Mouse (Mus musculus) lung, embryonic 15.5 days (tissue): ENCODE measurements around the gene Ift172. TPM values are rescaled to one million over a fixed set of nuclear protein-coding genes. Genes with fewer than 3 reads are reported as not detected.

ENCODE experiments used
- ATAC-seq: fragments of 200-750 bp; cut with Nextera tagmentation; 2 replicates; pipeline ENCODE4 v1.8.0; 2017; ENCODE audit warnings: moderate number of reproducible peaks, borderline replicate concordance; ENCODE audit not compliant: low FRiP score, low TSS enrichment; ENCODE audit errors: extremely low read depth
- H3K27ac ChIP-seq: fragments of 300-500 bp; sonication (generic); 2 replicates; pipeline ENCODE4 v1.5.1; 2015; ENCODE audit warnings: moderate library complexity, mild to moderate bottlenecking, inconsistent platforms
- H3K27me3 ChIP-seq: fragments of 300-500 bp; sonication (generic); 2 replicates; pipeline ENCODE4 v1.6.1; 2015; ENCODE audit warnings: inconsistent platforms
- H3K36me3 ChIP-seq: fragments of 300-500 bp; sonication (generic); 2 replicates; pipeline ENCODE4 v1.6.1; 2015; ENCODE audit warnings: inconsistent platforms
- H3K4me1 ChIP-seq: fragments of 300-500 bp; sonication (generic); 2 replicates; pipeline ENCODE4 v1.6.1; 2015; ENCODE audit warnings: inconsistent platforms
- H3K4me2 ChIP-seq: fragments of 300-500 bp; sonication (generic); 2 replicates; pipeline ENCODE4 v1.6.1; 2015; ENCODE audit warnings: inconsistent platforms, mild to moderate bottlenecking, moderate library complexity
- H3K4me3 ChIP-seq: fragments of 300-500 bp; sonication (generic); 2 replicates; pipeline ENCODE4 v1.5.1; 2015; ENCODE audit warnings: mild to moderate bottlenecking, inconsistent platforms
- H3K9ac ChIP-seq: fragments of 300-500 bp; sonication (generic); 2 replicates; pipeline ENCODE4 v1.6.1; 2015; ENCODE audit warnings: inconsistent platforms
- H3K9me3 ChIP-seq: fragments of 300-500 bp; sonication (generic); 2 replicates; pipeline ENCODE4 v1.6.1; 2016; ENCODE audit warnings: inconsistent platforms
- WGBS: fragments of 180-500 bp; shearing (Covaris S2); methylation state at CpG from one replicate; pipeline ENCODE4 v1.1.7; 2015; 5-methylcytosine and 5-hydroxymethylcytosine counted together
- polyA plus RNA-seq: library from polyadenylated mRNA; unstranded; fragments of >200 nt; fragmentation: Nextera tagmentation; extraction: Ambion mirVana; gene quantifications from 2 replicates; pipeline ENCODE4 v1.2.1, GENCODE M21; 2015

Ift172 gene
- polyA plus RNA-seq, 1 experiment from 2014 or later = 33.8 TPM

DNA sequence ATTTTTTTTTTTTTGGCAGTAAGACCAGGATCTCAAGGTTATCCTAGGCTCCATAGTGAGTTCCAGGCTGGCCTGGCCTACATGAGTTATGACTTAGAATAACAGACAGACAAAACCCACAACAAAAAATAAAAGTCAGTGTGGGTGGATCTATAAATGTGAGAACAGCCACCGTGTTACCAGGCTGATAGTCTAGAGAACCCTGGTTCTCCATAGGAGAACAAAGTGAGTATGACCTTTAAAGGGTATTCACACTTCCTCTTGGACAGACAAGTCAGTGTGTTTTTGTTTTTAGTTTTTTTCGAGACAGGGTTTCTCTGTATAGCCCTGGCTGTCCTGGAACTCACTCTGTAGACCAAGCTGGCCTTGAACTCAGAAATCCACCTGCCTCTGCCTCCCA is 34.9 kb downstream of the Ift172 start:
- peaks cover 8% of the 10 kb centered on the region; the same call in 1 of the 2 replicates for H3K4me1 ChIP-seq
- H3K4me3 ChIP-seq = no peak overlapping the region
- WGBS = 88% methylated on average over 2 of the region's 2 CpGs
- peaks cover 62% of the 10 kb centered on the region for H3K36me3 ChIP-seq
- no peak overlapping the region for H3K9ac ChIP-seq
- no peaks in the 10 kb centered on the region for H3K27me3 ChIP-seq
- no peak overlapping the region for H3K27ac ChIP-seq
- no peak overlapping the region for H3K4me2 ChIP-seq
- ATAC-seq = no peak
- no peaks in the 10 kb centered on the region for H3K9me3 ChIP-seq

DNA sequence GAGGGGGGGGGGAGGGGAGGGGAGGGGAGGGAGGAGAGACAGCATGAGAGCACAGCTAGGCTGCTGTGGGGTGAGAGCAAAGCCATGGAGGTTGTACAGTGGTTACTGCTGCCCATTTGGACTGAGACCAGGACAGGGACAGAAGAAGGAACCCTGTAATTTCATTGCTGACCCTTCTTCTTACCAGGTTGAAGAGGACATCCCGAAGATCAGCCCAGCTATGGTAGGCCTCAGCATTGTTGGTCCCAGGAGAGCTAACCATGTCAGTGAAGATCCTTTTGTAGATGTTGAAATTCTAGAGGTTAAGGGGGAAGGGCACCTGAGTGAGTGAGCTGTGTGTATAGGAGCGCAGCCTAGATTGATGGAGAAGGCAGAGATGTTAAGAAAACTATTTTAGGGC is 35.5 kb downstream of the Ift172 start:
- no peak for ATAC-seq
- H3K27ac ChIP-seq = no peak overlapping the region
- H3K36me3 ChIP-seq = peaks cover 62% of the 10 kb centered on the region

DNA sequence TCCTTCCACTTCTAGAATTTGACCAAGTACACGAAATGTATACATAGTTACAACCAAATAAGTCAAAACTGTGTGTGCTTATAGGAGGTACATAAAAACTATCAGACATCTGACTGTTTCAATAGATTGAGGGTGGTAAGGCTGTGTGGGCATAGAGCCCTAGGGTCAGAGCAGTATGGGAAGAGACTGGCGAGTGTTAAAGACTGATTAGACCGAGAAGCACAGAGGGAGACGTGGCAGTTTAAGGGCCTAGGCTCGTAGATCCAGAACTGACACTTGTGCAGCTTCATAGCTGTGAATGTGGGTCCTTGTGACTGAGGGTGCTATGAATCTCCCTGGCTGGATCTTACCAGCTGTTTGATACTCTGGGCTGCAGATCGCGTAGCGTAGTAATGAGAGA is 36.0 kb downstream of the Ift172 start:
- Histone ChIP-seq H3K9ac (no peak overlapping the region), H3K27ac (peak overlapping the region; percentile 39; the same call in 1 of the 2 replicates), H3K36me3 (peaks cover 62% of the 10 kb centered on the region), H3K9me3 (no peaks in the 10 kb centered on the region), H3K4me3 (no peak overlapping the region), H3K27me3 (no peaks in the 10 kb centered on the region), H3K4me2 (no peak overlapping the region), H3K4me1 (peaks cover 8% of the 10 kb centered on the region; the same call in 1 of the 2 replicates)
- 82% methylated on average over 8 of the region's 8 CpGs for WGBS
- ATAC-seq = no peak

More for the DNA sequence above, 35.5 kb downstream of the Ift172 start:
- Histone ChIP-seq H3K4me1 (peaks cover 8% of the 10 kb centered on the region; the same call in 1 of the 2 replicates), H3K27me3 (no peaks in the 10 kb centered on the region), H3K9me3 (no peaks in the 10 kb centered on the region), H3K4me3 (no peak overlapping the region), H3K4me2 (no peak overlapping the region), H3K9ac (no peak overlapping the region)
- WGBS = 88% methylated on average over 2 of the region's 2 CpGs

DNA sequence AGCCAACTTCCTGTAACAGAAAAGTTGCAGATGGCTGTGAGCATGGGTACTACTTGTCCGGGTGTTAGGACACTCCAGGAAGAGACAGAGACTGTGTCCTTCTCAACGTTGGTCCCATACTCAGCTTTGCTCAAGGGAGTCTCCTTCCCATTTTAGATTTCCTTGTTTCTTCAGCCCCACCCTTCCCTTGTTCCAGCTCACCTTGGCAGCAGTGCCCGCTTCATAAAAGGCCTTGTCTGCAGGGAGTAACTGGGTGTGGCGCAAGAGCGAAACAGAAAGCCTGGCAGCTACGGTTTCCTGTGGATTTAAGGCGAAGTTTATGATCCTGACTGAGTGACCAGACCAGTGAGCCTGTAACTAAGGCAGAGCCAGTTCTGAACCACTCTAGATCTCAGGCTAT is 36.5 kb downstream of the Ift172 start:
- Histone ChIP-seq H3K9me3 (no peaks in the 10 kb centered on the region), H3K36me3 (peaks cover 62% of the 10 kb centered on the region), H3K4me1 (peaks cover 8% of the 10 kb centered on the region; the same call in 1 of the 2 replicates), H3K4me2 (no peak overlapping the region), H3K4me3 (no peak overlapping the region), H3K27ac (peak overlapping the region; percentile 39), H3K9ac (no peak overlapping the region), H3K27me3 (no peaks in the 10 kb centered on the region)
- WGBS = 64% methylated on average over 7 of the region's 7 CpGs
- no peak for ATAC-seq

DNA sequence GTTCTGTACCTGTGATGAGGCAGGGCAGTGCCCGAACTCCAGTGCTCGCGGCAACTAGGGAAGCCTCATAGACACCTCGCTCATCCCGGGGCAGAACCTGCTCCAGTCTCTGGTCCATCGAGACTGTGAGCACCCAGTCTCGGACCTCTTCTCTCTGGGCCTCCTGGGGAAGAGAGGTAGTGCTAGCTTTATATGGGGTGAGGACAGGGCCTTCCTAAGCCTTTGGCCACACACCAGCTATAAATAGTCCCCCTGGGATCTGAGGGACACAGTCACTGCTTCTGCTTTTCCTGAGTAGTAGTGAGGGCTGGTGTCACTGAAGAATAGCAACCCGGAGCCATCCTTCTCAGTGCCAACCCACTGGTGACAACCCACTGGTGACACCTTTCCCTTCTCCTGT is 37.1 kb downstream of the Ift172 start:
- peak overlapping the region; percentile 39; the same call in 1 of the 2 replicates for H3K27ac ChIP-seq
- no peak overlapping the region for H3K9ac ChIP-seq
- no peak overlapping the region for H3K4me3 ChIP-seq
- ATAC-seq = no peak
- no peaks in the 10 kb centered on the region for H3K27me3 ChIP-seq
- H3K4me1 ChIP-seq = peaks cover 8% of the 10 kb centered on the region; the same call in 1 of the 2 replicates
- no peaks in the 10 kb centered on the region for H3K9me3 ChIP-seq
- H3K4me2 ChIP-seq = no peak overlapping the region
- H3K36me3 ChIP-seq = peaks cover 66% of the 10 kb centered on the region
- WGBS = 84% methylated on average over 8 of the region's 8 CpGs

DNA sequence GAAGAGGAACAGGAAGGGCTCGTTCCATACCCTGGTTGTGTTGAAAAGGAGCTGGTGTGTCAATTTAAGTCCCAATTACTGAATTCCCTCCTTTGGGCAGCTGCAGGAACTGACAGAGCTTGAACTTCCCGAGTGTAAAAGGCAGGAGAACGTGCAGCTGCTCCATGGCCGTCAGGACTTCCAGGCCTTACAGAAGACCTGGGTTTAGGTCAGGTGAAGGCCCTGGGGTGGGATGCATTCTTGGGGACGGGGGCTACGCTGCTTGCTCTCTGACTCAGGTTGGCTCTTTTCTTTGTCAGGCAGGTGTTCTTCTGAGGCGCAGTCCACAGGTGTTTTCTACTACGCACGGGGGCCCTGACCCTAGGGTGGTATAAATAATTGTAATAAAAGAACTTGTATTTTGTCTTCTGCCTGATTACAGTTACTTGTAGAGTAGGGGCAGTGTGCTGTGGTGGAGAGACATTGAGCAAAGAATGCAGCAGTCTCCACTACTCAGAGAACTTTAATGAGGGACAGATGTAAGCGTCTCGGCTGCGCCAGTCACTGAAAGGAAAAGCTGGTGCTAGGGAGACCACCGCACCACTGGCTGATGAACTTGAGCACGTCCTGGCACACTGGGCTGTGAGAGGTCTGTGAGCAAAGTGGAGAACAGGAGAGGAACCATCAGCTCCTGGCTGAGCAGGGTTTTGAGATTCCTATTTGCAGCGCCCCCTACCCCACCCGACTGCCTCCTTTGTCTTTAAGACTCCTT is 37.9 kb downstream of the Ift172 start:
- Histone ChIP-seq H3K4me3 (peak overlapping the region; percentile 39), H3K9ac (0 out of 2 replicates have a peak overlapping the region, but pooled peaks have one; percentile 47), H3K27me3 (no peaks in the 10 kb centered on the region), H3K4me2 (peak overlapping the region; percentile 49), H3K36me3 (peaks cover 66% of the 10 kb centered on the region), H3K27ac (no peak overlapping the region), H3K9me3 (no peaks in the 10 kb centered on the region), H3K4me1 (peaks cover 11% of the 10 kb centered on the region; the same call in 1 of the 2 replicates)
- WGBS = 63% methylated on average over 16 of the region's 16 CpGs
- ATAC-seq = no peak

DNA sequence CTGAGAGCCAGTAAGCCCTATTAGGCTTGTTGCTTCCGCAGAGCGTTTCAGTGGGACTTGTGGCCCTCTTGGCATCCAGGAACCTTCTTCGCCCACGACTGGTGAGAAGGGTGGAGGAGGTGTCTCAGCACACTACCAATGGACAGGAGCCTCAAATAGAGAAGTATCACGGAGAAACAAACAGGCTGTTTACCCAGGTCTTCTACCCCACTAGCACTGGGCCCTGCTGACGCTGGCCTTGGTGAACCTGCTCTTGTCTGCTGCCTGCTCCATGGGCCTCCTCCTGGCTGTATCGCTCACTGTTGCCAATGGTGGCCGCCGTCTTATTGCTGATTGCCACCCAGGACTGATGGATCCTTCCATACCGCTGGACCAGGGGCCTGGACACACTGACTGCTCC is 38.8 kb downstream of the Ift172 start:
- Histone ChIP-seq H3K4me1 (peaks cover 11% of the 10 kb centered on the region; the same call in 1 of the 2 replicates), H3K9me3 (no peaks in the 10 kb centered on the region), H3K36me3 (peaks cover 65% of the 10 kb centered on the region), H3K4me2 (peak overlapping the region; percentile 49), H3K4me3 (peak overlapping the region; percentile 39), H3K27ac (peak overlapping the region; percentile 67), H3K9ac (peak overlapping the region; percentile 47; the same call in 1 of the 2 replicates), H3K27me3 (no peaks in the 10 kb centered on the region)
- ATAC-seq = no peak
- 49% methylated on average over 10 of the region's 10 CpGs for WGBS

DNA sequence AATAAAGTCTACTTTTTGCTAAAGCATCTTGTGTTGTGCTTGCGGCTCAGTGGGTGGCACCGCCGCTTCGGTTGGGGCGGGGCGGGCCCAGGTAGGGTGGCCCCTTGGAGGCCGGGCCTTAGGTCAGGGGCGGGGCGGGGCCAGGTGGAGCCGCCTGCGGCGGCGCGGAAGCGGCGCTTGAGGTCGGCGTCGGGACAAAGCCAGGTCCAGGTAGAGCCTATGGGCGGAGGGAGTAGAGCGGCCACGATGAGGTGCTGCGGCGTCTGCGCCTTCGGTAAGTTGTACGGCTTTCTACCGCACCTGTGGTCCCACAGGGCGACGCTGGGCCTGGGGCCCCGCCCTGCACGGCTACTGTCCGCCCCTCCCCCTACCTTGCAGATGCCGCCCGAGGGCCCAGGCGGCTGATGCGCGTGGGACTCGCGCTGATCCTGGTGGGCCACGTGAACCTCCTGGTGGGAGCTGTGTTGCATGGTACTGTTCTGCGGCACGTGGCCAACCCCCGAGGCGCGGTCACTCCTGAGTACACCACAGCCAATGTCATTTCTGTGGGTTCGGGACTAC is 39.3 kb downstream of the Ift172 start, which contains the start of gene Krtcap3:
Gene Krtcap3 (plus strand): TSS at position 151 of the 561 bp plus-strand sequence.
- Histone ChIP-seq H3K4me3 (peak within 1 kb of the TSS; percentile 39), H3K9me3 (no peaks in the 10 kb centered on the region), H3K36me3 (peaks cover 67% of the 10 kb centered on the region), H3K4me1 (peaks cover 11% of the 10 kb centered on the region; the same call in 1 of the 2 replicates), H3K9ac (peak within 1 kb of the TSS; percentile 47), H3K27ac (peak within 1 kb of the TSS; percentile 67), H3K4me2 (peak within 1 kb of the TSS; percentile 49), H3K27me3 (no peaks in the 10 kb centered on the region)
- peak; percentile 79 for ATAC-seq
- 28% methylated on average over 46 of the region's 47 CpGs for WGBS

DNA sequence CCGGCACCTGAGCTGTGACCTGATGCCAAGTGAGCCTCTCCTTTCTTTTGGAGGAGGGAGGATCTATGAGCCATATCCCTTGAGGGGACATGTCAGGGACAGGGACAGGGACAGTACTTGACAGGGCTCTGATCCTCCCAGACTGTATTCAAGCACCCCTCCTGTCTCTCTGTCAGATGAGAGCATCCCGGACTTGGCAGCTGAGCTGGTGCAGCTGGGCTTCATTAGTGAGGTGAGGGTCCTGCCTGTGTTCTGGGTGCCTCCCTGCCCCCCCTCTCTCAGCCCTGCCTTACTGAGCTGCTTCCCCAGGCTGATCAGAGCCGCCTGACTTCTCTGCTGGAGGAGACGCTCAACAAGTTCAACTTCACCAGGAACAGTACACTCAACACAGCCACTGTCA is 40.2 kb downstream of the Ift172 start:
- H3K9me3 ChIP-seq = no peaks in the 10 kb centered on the region
- WGBS = 42% methylated on average over 4 of the region's 4 CpGs
- no peak overlapping the region for H3K27ac ChIP-seq
- no peak overlapping the region for H3K4me2 ChIP-seq
- no peak overlapping the region for H3K9ac ChIP-seq
- ATAC-seq = peak; percentile 4; the same call in 1 of the 2 replicates
- H3K36me3 ChIP-seq = peaks cover 71% of the 10 kb centered on the region
- peaks cover 11% of the 10 kb centered on the region; the same call in 1 of the 2 replicates for H3K4me1 ChIP-seq
- no peaks in the 10 kb centered on the region for H3K27me3 ChIP-seq
- H3K4me3 ChIP-seq = no peak overlapping the region

DNA sequence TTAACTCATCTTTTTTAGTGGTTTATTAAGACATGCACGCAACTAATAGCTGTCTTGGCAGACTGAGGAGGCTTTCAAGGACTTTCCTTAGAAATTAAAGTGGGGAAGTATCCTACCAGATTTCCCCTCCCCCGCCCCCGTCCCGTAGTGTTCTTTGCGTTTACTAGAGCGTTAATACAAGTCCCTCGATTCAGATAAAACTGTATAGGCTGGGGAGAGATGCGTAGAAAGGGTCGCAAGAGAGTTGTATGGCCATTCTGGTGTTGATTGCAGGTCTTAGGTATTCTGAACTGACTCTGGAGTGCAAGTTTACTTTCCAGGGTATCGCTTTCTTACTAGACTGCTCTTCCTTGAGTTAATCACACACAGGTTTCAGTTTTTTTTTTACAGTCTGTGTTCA is 48.7 kb downstream of the Ift172 start:
- Histone ChIP-seq H3K9me3 (no peaks in the 10 kb centered on the region), H3K4me2 (peak overlapping the region; percentile 92), H3K9ac (peak overlapping the region; percentile 98), H3K36me3 (peaks cover 36% of the 10 kb centered on the region), H3K27ac (no peak overlapping the region), H3K27me3 (no peaks in the 10 kb centered on the region), H3K4me3 (peak overlapping the region; percentile 94), H3K4me1 (peaks cover 9% of the 10 kb centered on the region)
- 20% methylated on average over 10 of the region's 10 CpGs for WGBS
- ATAC-seq = no peak

DNA sequence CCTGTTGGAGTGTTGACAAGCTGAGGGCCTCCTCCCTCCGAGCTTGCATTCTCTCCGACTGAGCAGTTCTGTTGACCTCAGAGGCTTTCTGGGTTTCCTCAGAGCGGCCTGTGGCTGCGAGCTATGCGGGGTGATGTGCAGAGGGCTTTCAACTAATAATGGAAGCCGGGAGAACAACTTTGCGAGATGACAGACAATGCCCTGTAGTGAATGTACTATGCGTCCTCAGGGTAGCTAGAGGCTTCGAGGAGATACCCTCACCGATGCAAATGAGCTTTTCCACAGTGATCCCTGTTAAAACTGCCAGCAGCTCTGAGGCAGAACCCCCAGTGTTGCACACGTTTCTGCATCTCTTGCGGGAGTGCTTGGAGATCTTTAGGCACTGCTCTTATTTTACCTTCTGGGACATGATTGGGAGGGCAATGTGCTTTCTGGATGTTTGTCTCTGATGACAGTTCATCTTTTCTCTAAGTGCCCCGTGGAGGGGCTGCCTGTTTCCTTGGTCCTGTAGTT is 49.3 kb downstream of the Ift172 start:
- Histone ChIP-seq H3K4me3 (peak overlapping the region; percentile 94), H3K4me1 (peaks cover 9% of the 10 kb centered on the region), H3K4me2 (peak overlapping the region; percentile 92), H3K27ac (peak overlapping the region; percentile 99), H3K9ac (peak overlapping the region; percentile 98), H3K9me3 (no peaks in the 10 kb centered on the region), H3K36me3 (peaks cover 30% of the 10 kb centered on the region), H3K27me3 (no peaks in the 10 kb centered on the region)
- under 1% methylated on average over 13 of the region's 13 CpGs for WGBS
- no peak for ATAC-seq
